Mouse (Mus musculus): ENCODE data around the gene Gm20388.
"Not testable (repeated sequence)": the region's sequence is repeated elsewhere in the genome, so short reads cannot be mapped to it uniquely, and the experiment has no call there.

Gm20388 gene

GRCm38 (mm10) chr8:123450783-123451182 is 3540.1 kb downstream of the Gm20388 start:
- peak; percentile 1 for DNase-seq (ENCODE audit: low read depth, low spot score)

GRCm38 (mm10) chr8:123451747-123452146 is 3541.1 kb downstream of the Gm20388 start:
- DNase-seq (ENCODE audit: low read depth, low spot score): not testable (repeated sequence)

- peak; percentile 4 for DNase-seq (ENCODE audit: low read depth, low spot score)
Measured at GRCm38 (mm10) chr8:123452149-123452548, 3541.5 kb downstream of the Gm20388 start.

- peak; percentile 69 for DNase-seq (ENCODE audit: low read depth, low spot score)
Measured at GRCm38 (mm10) chr8:123453291-123453690, 3542.7 kb downstream of the Gm20388 start.

- peak; percentile 100 for DNase-seq (ENCODE audit: low read depth, low spot score)
Measured at GRCm38 (mm10) chr8:123453951-123454350, 3543.3 kb downstream of the Gm20388 start.

- no peak for DNase-seq (ENCODE audit: low read depth, low spot score)
Measured at GRCm38 (mm10) chr8:123454559-123454958, 3543.9 kb downstream of the Gm20388 start.

GRCm38 (mm10) chr8:123463651-123464050 is 3553.0 kb downstream of the Gm20388 start:
- DNase-seq (ENCODE audit: low read depth, low spot score): no peak

GRCm38 (mm10) chr8:123467476-123467875 is 3556.8 kb downstream of the Gm20388 start:
- peak; percentile 2 for DNase-seq (ENCODE audit: low read depth, low spot score)

GRCm38 (mm10) chr8:123472991-123473390 is 3562.3 kb downstream of the Gm20388 start:
- DNase-seq (ENCODE audit: low read depth, low spot score): not testable (repeated sequence)

- DNase-seq (ENCODE audit: low read depth, low spot score): not testable (repeated sequence)
Measured at GRCm38 (mm10) chr8:123474549-123474948, 3563.9 kb downstream of the Gm20388 start.

GRCm38 (mm10) chr8:123476911-123477736 is 3566.5 kb downstream of the Gm20388 start:
- peak; percentile 42 for DNase-seq (ENCODE audit: low read depth, low spot score)

GRCm38 (mm10) chr8:123477737-123478258 is 3567.2 kb downstream of the Gm20388 start, which contains the start of gene Afg3l1:
Gene Afg3l1, plus strand, starts transcription at chr8:123477903.
- DNase-seq (ENCODE audit: low read depth, low spot score): peak; percentile 86

- peak; percentile 28 for DNase-seq (ENCODE audit: low read depth, low spot score)
Measured at GRCm38 (mm10) chr8:123478456-123479218, 3568.0 kb downstream of the Gm20388 start.

- DNase-seq (ENCODE audit: low read depth, low spot score): peak; percentile 67
Measured at GRCm38 (mm10) chr8:123482627-123483026, 3572.0 kb downstream of the Gm20388 start.

- DNase-seq (ENCODE audit: low read depth, low spot score): no peak
Measured at GRCm38 (mm10) chr8:123491280-123492075, 3580.8 kb downstream of the Gm20388 start.

GRCm38 (mm10) chr8:123492898-123493297 is 3582.3 kb downstream of the Gm20388 start:
- DNase-seq (ENCODE audit: low read depth, low spot score): peak; percentile 1

GRCm38 (mm10) chr8:123497699-123498098 is 3587.1 kb downstream of the Gm20388 start:
- peak; percentile 54 for DNase-seq (ENCODE audit: low read depth, low spot score)

GRCm38 (mm10) chr8:123498963-123499362 is 3588.3 kb downstream of the Gm20388 start:
- DNase-seq (ENCODE audit: low read depth, low spot score): no peak

- no peak for DNase-seq (ENCODE audit: low read depth, low spot score)
Measured at GRCm38 (mm10) chr8:123499556-123499955, 3588.9 kb downstream of the Gm20388 start.

- no peak for DNase-seq (ENCODE audit: low read depth, low spot score)
Measured at GRCm38 (mm10) chr8:123502192-123502591, 3591.6 kb downstream of the Gm20388 start.

- peak; percentile 62 for DNase-seq (ENCODE audit: low read depth, low spot score)
Measured at GRCm38 (mm10) chr8:123503801-123504467, 3593.3 kb downstream of the Gm20388 start.

All from ES-CJ7 (cell line).